Mouse (Mus musculus): ENCODE measurements around the gene Lrrk1.

Gene Lrrk1

GRCm38 (mm10) chr7:66333906-66334500 is 54.1 kb downstream of the Lrrk1 start:
- no peak for DNase-seq

GRCm38 (mm10) chr7:66332340-66332739 is 55.8 kb downstream of the Lrrk1 start:
- no peak for DNase-seq

- DNase-seq = no peak
Measured at GRCm38 (mm10) chr7:66330610-66331009, 57.5 kb downstream of the Lrrk1 start.

- no peak for DNase-seq
Measured at GRCm38 (mm10) chr7:66327516-66327915, 60.6 kb downstream of the Lrrk1 start.

- no peak for DNase-seq
Measured at GRCm38 (mm10) chr7:66325419-66326053, 62.6 kb downstream of the Lrrk1 start.

- no peak for DNase-seq
Measured at GRCm38 (mm10) chr7:66323252-66324015, 64.7 kb downstream of the Lrrk1 start.

GRCm38 (mm10) chr7:66320996-66321395 is 67.2 kb downstream of the Lrrk1 start:
- DNase-seq = no peak

- DNase-seq = no peak
Measured at GRCm38 (mm10) chr7:66318147-66318546, 70.0 kb downstream of the Lrrk1 start.

GRCm38 (mm10) chr7:66310670-66311656 is 77.2 kb downstream of the Lrrk1 start:
- no peak for DNase-seq

- DNase-seq = peak; percentile 25
Measured at GRCm38 (mm10) chr7:66309950-66310669, 78.0 kb downstream of the Lrrk1 start.

- DNase-seq = no peak
Measured at GRCm38 (mm10) chr7:66309240-66309949, 78.8 kb downstream of the Lrrk1 start.

GRCm38 (mm10) chr7:66308581-66309239 is 79.4 kb downstream of the Lrrk1 start:
- no peak for DNase-seq

GRCm38 (mm10) chr7:66307791-66308190 is 80.4 kb downstream of the Lrrk1 start:
- DNase-seq = no peak

GRCm38 (mm10) chr7:66305714-66306198 is 82.4 kb downstream of the Lrrk1 start:
- no peak for DNase-seq

GRCm38 (mm10) chr7:66304993-66305713 is 83.0 kb downstream of the Lrrk1 start:
- no peak for DNase-seq

GRCm38 (mm10) chr7:66303922-66304660 is 84.1 kb downstream of the Lrrk1 start:
- DNase-seq = no peak

- no peak for DNase-seq
Measured at GRCm38 (mm10) chr7:66301486-66301885, 86.7 kb downstream of the Lrrk1 start.

- peak; percentile 82 for DNase-seq
Measured at GRCm38 (mm10) chr7:66300680-66301079, 87.5 kb downstream of the Lrrk1 start.

GRCm38 (mm10) chr7:66297656-66298021 is 90.5 kb downstream of the Lrrk1 start:
- no peak for DNase-seq

Measured in thymus, postnatal 14 days (tissue).